Comparison of ENCODE assay signal across 10 mouse cellular contexts in the genomic region with DNA sequence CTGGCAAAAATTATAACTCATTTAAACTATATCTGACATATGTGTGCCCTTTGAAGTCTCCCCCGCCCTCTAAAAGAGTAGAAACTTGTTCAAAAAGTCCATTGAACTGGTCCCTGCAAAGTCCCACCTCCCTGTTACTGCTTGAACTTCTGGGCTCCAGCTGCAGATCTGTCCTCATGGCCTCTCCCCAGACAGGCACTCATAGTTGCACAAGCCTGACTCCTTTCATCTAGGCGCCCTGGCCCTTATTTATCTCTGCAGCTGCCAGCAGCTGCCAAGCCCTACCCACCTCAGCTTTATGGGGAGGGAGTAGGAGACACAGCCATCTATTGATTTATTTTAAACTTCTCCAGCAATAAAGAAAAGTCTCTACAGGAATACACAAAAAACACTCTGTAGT.
DNase-seq lines count a peak whose midpoint lies in the region; ATAC-seq lines count a peak whose summit lies in the region.
"Had no signal": no experiment of that assay in that cellular context is flagged by ENCODE, and none has a peak within 500 bp of the region (broad histone marks: within the 10 kb centered on the region; RNA-seq: fewer than 3 reads in every experiment).

No protein-coding gene starts in this region.

- peak; percentile 84 for ATAC-seq in lung, embryonic 15.5 days (ENCODE audit: borderline replicate concordance, extremely low read depth, low FRiP score, low TSS enrichment)
- ATAC-seq: Patski had no signal

- no peaks in the 10 kb centered on the region for H3K9me3 ChIP-seq in lung, embryonic 15.5 days

- WGBS in lung, embryonic 15.5 days = 33% methylated on average over 2 of the region's 2 CpGs

- H3K9ac ChIP-seq in lung, embryonic 15.5 days = no peak overlapping the region

- intact Hi-C loops in heart, postnatal 25 days (cut with DNase I) = loop anchor here (10.0 kb wide), 1 partner anchor 125 kb away; no protein-coding TSS in a partner anchor

- peak overlapping the region; percentile 81 for H3K27ac ChIP-seq in lung, embryonic 15.5 days

- H3K4me2 ChIP-seq in lung, embryonic 15.5 days = no peak overlapping the region

- peaks cover 24% of the 10 kb centered on the region for H3K36me3 ChIP-seq in lung, embryonic 15.5 days

- DNase-seq in urinary bladder, postnatal 14 days (ENCODE audit: low spot score) = peak; percentile 30
- no peak for DNase-seq in urinary bladder, postnatal 4 days (ENCODE audit: low spot score in 2 of 2)
- peak; percentile 28 for DNase-seq in heart, postnatal 25 days (ENCODE audit: low spot score)
- no peak for DNase-seq in adipocyte (ENCODE audit: low spot score)
- no peak for DNase-seq in layer of hippocampus, postnatal 14 days (ENCODE audit: low spot score in 2 of 2)
- no peak for DNase-seq in spleen, postnatal 36 days (ENCODE audit: low spot score in 2 of 2)
- DNase-seq in right cerebral cortex, postnatal 36 days (ENCODE audit: low spot score in 2 of 2) = no peak
- DNase-seq: layer of hippocampus, postnatal 36 days had no signal

- H3K27me3 ChIP-seq in lung, embryonic 15.5 days = no peaks in the 10 kb centered on the region
- H3K27me3 ChIP-seq: Patski had no signal

- H3K4me1 ChIP-seq in lung, embryonic 15.5 days = peaks cover 18% of the 10 kb centered on the region

- H3K4me3 ChIP-seq in lung, embryonic 15.5 days = no peak overlapping the region

Comparison
In these comparisons a context has a peak if more than half of its experiments do, and no peak if none do; other contexts are left out.
1. DNase-seq: peak in urinary bladder, postnatal 14 days (single experiment) and heart, postnatal 25 days (single experiment); none in urinary bladder, postnatal 4 days (0 of 2), adipocyte (single experiment), layer of hippocampus, postnatal 14 days (0 of 2), spleen, postnatal 36 days (0 of 2) and right cerebral cortex, postnatal 36 days (0 of 2).